Mouse (Mus musculus): Measurements from ENCODE around the gene Acsl6.
A peak's percentile ranks its signal among the peaks of the same experiment; 100 is the strongest.
"Not testable (repeated sequence)": the region's sequence is repeated elsewhere in the genome, so short reads cannot be mapped to it uniquely, and the experiment has no call there.

The Acsl6 gene

GRCm38 (mm10) chr11:54396686-54397085, 93.1 kb downstream of the Acsl6 start:
- DNase-seq = no peak

GRCm38 (mm10) chr11:54398058-54398457, 94.5 kb downstream of the Acsl6 start:
- DNase-seq = no peak

GRCm38 (mm10) chr11:54400803-54401202, 97.2 kb downstream of the Acsl6 start:
- not testable (repeated sequence) for DNase-seq

- DNase-seq = no peak
These were observed 101.3 kb downstream of the Acsl6 start for GRCm38 (mm10) chr11:54404885-54405284.

- no peak for DNase-seq
These were observed 103.4 kb downstream of the Acsl6 start for GRCm38 (mm10) chr11:54406930-54407546.

GRCm38 (mm10) chr11:54410612-54411011, 107.0 kb downstream of the Acsl6 start:
- DNase-seq = peak; percentile 10 to 14

GRCm38 (mm10) chr11:54413017-54413416, 109.4 kb downstream of the Acsl6 start:
- no peak for DNase-seq

Data from cerebellum, postnatal 10 days (tissue).